Mouse (Mus musculus): Measurements from ENCODE around the gene Stn1. TPM values are rescaled to one million over a fixed set of nuclear protein-coding genes. Genes with fewer than 3 reads are reported as not detected.
"Not testable (repeated sequence)": the region's sequence is repeated elsewhere in the genome, so short reads cannot be mapped to it uniquely, and the experiment has no call there.

Gene Stn1
- total RNA-seq (2021): 10 to 100 TPM; 22.0 to 24.0 TPM

DNA sequence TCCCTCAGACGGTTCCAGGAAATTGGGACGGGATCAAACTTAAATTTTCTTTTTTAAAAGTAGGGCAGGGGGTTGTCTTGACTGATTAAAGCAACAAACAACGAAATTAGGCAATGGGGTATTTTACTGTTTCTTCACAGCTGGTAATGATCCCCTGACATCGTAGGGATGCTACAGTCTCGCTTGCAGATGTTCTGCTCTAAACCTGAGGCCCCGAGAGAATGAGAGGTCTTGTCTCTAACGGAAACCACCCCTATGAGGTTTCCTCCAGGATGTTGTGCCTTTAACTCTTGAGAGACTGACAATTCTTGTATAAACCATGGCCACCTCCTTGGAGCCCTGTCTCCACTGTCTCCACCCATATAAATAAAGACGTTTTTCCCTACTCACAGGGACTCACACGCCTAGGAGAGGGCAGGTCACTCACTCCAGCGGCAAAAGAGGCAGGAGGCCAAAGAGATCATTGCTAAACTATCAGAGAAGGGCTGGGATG is at the start of gene Stn1:
Gene Stn1, minus strand, starts transcription at position 208 of the 493 bp plus-strand sequence.
- intact Hi-C loops (cut with DNase I): loop anchor here (1.0 to 2.0 kb wide), 2 partner anchors 19 to 42 kb away; partner anchors contain the start of gene Slk

DNA sequence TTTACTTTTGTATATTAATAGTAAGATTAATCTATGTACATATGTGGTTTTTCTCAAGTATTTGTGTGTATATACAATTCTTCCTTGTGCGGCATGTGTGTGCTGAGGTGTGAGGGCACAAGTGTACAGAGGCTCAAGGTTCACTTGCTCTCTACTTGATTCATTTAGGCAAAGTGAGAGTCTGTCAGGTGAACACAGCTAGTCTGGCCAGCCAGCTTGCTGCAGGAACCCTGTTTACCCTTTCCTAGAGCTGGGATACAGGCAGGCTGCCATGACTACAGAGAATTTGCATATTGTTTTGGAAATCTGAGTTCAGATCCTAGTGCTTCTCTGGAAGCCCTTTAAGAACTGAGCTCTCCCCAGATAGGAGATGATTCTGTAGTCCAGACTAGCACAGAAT is 49.7 kb upstream of the Stn1 start:
- intact Hi-C loops (cut with DNase I): no loop called here

More for the DNA sequence above, at the start of gene Stn1:
- peak; percentile 53 to 60 for DNase-seq

DNA sequence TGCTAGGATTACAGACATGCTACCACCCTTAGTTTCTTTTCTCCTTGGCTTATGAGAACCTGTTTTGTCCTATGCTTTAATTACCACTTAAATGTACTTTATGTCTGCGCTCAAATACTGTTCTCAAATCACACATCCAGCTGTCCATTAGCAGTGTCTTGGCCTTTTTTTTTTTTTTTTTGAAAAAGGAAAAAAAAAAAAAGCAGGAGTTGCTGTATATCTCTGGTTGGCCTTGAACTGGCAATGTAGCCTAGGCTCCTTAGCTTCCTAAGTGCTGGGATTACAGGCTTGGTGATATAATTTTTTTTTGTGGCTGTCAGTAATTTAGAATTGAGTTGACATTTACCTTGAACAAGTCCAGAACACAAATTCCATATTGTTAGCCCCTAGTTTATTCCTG is 48.5 kb upstream of the Stn1 start:
- DNase-seq: no peak
- intact Hi-C loops (cut with DNase I): no loop called here

More for the DNA sequence above, 49.7 kb upstream of the Stn1 start:
- no peak for DNase-seq

DNA sequence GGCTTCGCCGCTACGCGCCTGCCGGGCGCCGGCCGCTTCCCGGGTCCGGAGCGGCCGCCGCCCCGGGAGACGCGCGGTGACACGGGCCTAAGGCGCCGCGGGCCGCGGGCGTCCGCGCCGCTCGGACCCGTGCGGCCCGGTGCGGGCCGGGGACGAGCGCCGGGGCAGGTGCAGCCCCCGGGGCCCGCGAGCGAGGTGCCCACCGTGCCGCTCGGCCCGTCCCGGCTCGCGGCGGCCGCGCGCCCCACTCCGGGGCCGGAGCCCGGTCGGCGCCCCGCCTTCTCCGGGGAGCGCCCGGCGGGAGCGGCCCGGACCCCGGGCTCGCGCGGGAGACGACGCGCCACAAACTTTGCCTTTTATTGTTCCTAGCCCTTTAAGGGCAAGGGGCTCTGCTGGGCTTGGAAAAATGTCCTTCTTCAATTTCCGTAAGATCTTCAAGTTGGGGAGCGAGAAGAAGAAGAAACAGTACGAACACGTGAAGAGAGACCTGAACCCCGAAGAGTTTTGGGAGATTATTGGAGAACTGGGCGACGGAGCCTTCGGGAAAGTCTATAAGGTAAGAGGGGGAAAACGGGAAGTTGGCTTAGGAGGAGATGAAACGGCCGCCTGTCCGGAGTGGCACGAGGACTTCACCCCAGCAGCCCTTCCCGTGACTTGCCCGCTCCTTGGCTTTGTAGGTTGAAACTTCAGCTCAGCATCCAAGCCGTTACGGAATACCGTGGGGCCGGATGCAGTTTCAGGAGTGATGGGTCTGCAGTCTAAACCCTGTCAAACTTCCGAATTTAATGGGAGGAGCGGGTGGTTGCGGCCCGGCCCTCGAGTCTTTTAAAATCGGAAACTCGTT is 42.7 kb upstream of the Stn1 start:
- intact Hi-C loops (cut with DNase I): loop anchor here (1.0 to 2.0 kb wide), 3 partner anchors 43 to 151 kb away; partner anchors contain the start of genes Sfr1 and Stn1
- peak in 1 of 2 experiments; percentile 55 for DNase-seq

DNA sequence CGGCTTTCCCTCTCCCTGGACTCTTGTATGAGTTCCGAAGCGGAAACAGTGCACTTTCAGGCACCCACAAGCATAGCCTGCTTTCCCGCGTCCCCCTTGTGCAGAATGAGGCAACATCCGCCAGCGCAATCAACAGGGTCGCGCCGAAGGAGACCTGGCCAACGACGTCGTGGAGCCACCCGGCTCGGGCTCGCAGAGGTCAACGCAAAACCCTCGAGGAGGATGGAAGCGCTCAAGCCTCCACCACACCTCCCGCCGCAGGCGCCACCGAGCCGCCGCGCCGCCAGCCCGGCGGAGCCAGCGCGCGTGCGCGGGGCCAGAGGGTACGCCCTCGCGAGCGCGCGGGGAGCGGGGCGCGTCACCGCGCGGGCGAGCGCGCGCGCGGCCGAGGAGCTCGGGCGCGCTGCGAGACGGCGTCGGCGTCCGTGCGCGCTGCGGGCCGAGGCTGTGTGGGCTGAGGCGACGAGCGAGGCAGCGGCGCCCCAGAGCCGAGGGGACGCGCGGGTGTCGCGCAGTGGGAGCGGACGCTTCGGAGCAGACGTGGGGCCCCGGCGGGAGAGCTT is 42.0 kb upstream of the Stn1 start, which contains the start of gene Slk:
Gene Slk, plus strand, starts transcription at position 454 of the 563 bp plus-strand sequence.
- intact Hi-C loops (cut with DNase I): loop anchor here (1.0 to 2.0 kb wide), 2 partner anchors 42 to 151 kb away; partner anchors contain the start of genes Sfr1 and Stn1
- DNase-seq: peak; percentile 88 to 92

DNA sequence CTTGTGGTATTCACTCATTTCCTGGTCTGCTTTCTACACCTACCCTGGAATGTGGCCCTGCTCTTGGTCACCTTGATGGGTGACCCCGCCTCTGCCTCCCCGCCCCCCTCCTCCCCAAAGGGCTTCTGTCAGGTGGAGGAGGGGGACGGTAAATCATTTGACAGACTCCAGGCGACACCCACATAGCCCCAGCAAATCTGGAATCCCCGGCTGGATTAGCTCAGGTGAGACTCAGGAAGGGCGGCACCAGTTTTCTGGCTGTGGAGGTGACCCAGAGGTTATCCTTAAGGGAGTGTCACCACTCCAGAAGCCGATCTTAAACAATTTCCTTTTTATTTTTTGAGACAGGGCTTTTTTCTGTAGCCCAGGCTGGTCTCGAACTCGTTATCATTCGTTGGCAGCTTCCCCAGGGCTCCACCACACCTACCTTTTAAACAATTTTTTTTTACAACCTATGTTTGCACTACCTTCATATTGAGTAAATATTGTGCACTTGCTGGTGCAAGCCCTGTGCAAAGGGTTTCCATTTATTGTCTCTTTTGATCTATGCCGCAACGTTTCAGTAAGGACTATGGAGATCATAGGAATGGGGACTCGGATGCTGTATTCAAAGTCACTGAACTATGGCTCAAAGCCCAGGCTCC is 41.4 kb upstream of the Stn1 start:
- intact Hi-C loops (cut with DNase I): loop anchor here (1.0 to 2.0 kb wide), 2 partner anchors 41 to 152 kb away; partner anchors contain the start of genes Sfr1 and Stn1
- DNase-seq: no peak

DNA sequence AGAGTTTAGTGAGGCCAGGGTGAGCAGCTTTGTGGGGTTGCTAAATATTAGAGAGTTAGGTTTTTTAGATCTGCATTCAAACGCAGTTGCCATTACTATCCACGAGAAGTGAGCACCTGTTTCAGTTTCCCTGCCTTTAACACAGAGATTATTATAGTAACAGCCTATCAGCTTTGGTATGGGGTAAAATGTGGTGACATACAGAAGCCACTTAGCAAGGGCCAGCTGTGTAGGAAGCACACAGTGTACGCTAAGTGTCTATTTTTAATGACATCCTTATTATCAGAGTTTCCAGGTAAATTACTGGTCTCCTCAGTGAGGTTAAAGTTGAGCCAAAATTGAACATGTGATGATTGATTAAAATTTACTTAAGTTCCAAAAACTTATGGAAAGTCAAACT is 36.4 kb upstream of the Stn1 start:
- intact Hi-C loops (cut with DNase I): no loop called here
- DNase-seq: no peak

DNA sequence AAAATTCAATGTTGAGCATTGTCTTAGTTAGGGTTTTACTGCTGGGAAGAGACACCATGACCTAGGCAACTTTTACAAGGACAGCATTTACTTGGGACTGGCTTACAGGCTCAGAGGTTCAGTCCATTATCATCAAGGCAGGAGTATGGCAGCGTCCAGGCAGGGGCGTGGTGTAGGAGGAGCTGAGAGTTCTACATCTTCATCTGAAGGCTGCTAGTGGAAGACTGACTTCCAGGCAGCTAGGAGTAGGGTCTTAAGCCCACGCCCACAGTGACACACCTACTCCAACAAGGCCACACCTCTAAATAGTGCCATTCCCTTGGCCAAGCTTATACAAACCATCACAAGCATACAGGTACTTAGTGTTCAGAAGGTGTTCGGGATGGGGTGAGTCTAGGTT is 34.7 kb upstream of the Stn1 start:
- intact Hi-C loops (cut with DNase I); DNase-seq: not testable (repeated sequence)

DNA sequence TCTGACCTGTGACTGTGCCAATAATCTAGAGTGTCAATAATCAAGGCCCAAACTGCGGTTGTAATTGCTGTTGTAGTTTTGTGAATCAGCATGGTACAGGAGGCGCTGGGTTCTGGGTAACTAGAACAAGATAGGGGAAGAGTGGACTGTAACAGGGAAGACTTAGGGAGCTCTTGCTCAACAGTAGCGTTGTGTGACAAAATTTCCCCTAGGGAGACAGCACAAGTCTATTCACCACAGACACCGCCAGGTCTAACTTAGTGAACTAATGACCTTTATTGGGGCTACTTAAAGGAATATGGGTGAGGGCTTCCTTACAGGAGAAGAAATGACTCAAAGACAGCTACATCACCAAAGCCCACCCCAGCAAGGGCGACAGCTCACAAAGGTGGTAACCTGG is 32.7 kb upstream of the Stn1 start:
- intact Hi-C loops (cut with DNase I): no loop called here

DNA sequence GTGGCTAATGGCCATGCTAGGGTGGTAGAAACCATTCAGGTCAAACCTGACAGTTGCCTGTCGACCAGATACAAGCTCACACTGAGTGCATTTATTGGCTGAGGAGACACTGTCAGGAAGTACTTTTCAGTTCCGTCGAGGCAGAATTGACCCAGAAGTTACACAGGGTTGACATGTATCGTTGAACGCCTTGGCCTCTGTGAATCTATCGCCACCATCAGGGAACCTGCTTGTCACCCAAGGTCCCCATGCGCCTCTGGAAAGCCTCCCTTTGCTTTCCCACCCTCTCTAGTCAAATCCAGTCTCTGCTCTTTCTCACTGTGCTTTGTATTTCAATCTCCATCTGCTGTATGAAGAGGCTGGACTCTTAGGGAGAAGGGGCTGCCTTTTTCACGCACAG is 28.7 kb upstream of the Stn1 start:
- intact Hi-C loops (cut with DNase I): no loop called here

More for the DNA sequence above, 32.7 kb upstream of the Stn1 start:
- DNase-seq: no peak

DNA sequence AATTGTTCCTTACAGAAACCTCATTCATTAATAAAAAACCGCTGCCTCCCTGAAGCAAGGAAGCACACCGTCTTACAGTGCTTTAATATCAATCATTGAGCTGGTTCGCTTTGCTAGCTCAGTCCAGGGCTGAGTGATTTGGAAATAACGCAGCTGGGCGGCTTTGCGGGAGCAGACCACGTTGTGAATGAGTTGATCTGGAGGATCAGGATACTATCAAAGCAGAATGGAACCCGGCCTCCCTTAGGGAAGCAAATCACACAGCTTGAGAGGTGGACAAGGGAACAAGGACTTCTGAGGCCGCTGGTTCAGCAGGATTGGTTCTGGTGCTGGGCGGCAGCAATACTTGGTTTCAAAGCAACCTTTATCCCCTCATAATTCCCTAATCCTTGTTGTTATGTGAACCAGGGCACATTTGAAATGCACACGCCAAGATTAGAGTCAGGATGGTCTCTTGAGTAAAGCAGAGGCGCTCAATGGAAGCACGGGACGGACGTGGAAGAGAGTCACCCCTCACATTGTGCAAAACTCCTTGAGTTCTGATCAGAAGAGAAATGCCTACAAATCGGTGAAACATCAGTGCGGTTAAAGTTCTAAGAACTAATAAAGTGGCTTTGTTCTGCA is 27.8 kb upstream of the Stn1 start:
- no peak for DNase-seq
- intact Hi-C loops (cut with DNase I): no loop called here

More for the DNA sequence above, 28.7 kb upstream of the Stn1 start:
- DNase-seq: no peak

DNA sequence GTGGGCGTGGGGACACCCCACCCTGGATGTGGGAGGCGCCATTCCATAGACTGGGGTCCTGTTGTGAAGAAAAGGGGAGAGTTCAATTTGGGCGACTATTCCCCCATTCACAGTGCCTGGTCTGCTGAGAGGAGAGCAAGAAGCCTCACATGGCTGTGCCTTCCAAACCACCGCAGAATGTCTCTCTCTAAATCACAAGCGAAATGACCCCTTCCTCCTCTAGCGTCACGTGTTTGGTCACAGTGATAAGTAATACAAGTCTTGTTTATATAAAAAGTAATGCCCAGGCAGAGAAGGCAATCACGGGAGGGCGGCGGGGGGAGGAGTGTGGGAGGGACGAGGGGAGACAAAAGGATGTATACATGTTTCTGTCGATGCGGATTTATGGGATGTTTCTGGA is 26.4 kb upstream of the Stn1 start:
- intact Hi-C loops (cut with DNase I): no loop called here
- no peak for DNase-seq

DNA sequence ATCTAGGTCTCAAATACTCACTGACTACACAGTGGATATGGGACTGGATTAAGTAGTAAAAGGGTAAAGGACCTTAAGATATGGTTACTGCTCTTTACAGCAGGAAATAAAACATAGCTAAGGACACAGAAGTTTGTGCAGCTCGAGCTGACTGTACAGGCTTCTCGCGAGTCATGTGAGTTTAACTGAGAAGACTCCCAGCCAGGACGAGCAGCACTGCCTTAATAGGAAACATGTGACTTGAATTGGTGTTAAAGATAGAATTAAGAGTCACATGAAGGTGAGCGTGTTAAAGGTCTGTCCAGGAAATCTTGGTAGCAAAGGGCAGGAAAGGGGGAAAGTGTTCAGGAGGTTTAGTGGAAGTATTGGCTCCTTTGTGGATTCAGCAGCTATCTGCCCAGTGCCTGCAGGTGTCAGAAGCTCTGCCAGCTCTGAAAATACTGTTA is 24.7 kb upstream of the Stn1 start:
- peak; percentile 62 to 69 for DNase-seq
- intact Hi-C loops (cut with DNase I): no loop called here

DNA sequence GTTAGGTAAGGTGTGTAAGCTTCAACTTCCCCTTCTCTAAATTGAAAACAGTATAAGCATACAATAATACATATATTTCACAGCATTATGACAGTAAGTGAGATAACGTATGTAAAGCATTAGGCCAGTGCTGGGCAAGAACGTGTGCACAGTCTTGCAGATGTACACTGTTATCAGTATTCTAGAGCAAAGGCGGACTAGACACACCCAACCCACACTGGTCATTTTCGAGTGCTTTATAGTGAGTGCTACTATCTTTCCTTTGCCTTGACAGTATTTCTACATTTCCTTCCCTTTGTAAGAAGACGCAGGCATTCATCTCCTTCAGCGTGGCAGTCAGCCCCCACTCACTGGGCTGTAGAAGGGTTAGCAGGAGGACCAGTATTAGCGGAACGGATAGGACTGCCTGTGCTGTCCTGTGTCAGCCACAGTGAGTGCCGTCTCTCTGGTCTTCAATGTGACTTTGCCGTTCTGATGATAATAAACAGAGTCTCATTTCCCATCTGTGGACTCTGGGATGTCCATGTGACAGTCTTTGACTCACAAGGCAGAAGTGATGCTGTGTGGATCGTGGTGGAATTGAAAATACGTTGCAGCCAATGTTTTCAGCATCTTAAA is 23.3 kb upstream of the Stn1 start:
- intact Hi-C loops (cut with DNase I): no loop called here
- DNase-seq: no peak

DNA sequence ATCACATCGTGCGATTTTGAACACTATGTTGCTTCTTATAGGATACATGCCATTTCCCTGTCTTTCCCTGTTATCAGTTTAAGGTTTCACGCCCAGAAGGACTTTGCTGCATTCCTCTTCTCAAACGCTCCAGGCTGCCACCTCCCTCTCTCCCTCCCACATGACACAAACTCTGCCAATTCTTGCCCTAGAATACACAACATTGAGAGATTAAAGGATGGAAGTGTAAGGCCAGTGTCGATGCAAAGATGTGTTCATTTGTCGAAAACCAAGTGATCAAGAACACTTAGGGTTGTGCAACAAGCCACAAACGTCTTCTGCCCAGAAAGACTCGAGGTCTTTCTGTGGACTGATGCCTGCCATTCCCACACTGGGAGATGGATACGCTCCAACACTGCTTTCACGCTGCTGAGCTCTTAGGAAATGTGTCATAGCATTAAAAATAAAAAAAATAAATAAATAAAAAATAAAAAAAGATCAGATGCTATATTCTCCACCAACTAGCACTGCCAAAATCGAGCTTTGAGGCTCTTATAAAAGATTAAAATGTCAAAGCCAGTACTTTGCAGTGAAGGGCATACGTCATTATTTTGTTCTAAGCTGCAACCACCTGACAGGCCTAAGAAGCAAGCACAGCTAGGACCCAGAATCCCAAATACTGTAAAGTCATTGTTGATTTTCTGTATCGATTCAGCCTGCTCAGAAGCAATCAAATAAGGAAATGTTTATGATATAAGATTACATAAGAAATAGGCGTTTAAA is 22.6 kb upstream of the Stn1 start:
- DNase-seq: peak; percentile 56 to 61
- intact Hi-C loops (cut with DNase I): loop anchor here (2.0 kb wide), 1 partner anchor 17 kb away; no protein-coding TSS in a partner anchor

DNA sequence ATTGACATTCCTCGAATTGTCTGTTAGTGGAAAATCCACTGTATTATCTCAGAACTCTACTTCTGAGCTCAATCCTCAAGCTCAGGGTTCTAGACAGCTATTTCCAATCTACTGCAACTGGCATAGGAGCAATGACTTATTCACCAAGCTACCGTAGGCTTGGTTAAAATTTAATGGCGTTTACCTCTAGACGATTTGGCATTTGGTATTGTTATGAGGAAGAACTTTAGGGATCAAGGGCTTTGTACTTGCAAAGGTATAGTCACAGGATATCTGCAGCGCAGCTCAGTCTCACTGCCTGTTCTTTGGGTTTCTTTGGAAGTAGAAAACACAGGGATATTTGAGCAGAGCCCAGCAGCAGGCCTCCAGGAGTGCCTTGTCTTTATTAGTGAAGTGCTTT is 21.8 kb upstream of the Stn1 start:
- intact Hi-C loops (cut with DNase I): loop anchor here (2.0 kb wide), 1 partner anchor 16 kb away; no protein-coding TSS in a partner anchor
- DNase-seq: no peak

DNA sequence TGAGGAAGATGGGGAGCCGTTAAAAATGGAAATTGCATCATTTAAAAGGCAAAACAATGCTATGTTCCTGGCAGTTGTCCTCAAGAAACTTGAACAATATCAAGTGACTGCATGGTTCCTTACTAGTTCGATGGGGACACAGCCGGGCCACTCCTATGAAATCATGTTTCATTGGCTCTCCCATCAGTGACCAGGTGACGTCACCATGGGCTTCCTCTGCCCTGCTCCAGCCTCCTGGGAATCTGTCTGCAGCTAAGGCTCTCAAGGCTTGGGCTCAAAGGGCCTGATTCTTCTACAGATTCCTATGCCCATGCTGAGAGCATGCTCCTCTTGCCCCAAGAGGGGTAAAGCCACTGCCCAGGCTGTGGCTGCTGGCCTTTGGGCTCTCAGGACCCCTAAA is 12.3 kb upstream of the Stn1 start:
- intact Hi-C loops (cut with DNase I): no loop called here
- DNase-seq: no peak

DNA sequence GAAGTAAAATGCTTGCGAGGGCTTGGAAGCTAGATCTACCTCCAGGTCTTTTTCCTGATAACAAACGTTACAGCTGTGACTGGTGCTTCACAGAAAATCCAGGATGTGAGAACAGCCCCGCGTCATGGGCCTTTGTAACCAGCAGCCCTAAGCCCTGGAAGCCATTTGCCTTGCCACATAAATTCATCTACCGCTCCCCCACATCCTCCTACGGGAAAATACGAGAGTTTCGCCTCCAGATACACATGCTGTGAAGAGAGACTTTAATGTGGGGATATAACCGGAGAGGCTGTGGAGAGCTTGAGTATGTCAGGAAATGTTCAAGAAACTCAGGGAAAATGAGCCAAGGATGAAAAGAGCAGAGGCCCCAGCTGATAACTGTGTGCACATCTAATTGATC is 11.9 kb upstream of the Stn1 start:
- no peak for DNase-seq

DNA sequence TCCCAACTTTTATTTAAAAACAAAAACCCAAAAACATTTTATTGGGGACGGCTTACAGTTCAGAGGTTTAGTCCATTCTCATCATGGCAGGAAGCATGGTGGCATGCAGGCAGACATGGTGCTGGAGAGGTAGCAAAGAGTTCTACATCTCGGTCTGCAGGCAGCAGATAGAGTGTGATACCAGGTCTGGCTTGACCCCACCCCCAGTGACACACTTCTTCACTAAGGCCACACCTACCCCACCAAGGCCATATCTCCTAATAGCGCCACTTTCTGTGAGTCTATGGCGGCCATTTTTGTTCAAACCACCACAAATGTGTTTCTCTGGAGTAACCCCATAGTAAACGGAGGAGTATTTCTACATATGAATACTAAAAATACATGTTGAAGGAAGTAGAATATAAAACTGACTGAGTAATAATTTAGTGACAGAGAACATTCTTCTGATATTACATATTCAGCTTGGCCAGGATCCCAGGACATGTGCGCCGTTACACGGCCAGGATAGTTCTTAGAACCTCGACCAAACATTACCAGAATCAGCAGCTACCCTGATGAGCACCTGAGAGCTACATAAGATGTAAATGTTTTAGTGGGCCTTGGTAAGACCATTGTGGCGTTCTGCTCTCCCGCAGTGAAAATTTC is 11.2 kb upstream of the Stn1 start:
- DNase-seq: no peak
- intact Hi-C loops (cut with DNase I): no loop called here

More for the DNA sequence above, 11.9 kb upstream of the Stn1 start:
- intact Hi-C loops (cut with DNase I): no loop called here

Data from heart, postnatal 10 days (tissue).